Mouse (Mus musculus): ENCODE measurements around the gene Kank2.

GRCm38 (mm10) chr9:21777726-21778125, 20.8 kb downstream of the Kank2 start:
- TF ChIP-seq POLR2A (IDR thresholded peaks at IDR 0.05; ENCODE audit: low read depth, low read length) (no peak), CTCF (conservative IDR thresholded peaks at IDR 0.05 in 1 of 2, IDR thresholded peaks at IDR 0.05 in 1 of 2; ENCODE audit: low read depth in 2 of 2, low read length in 2 of 2) (no peak), MAZ (IDR thresholded peaks at IDR 0.05; ENCODE audit: low read depth, low read length) (no peak), CHD2 (IDR thresholded peaks at IDR 0.05; ENCODE audit: low read length) (no peak), EP300 (IDR thresholded peaks at IDR 0.05; ENCODE audit: low read length) (no peak), NELFE (IDR thresholded peaks at IDR 0.05; ENCODE audit: low read depth, low read length) (no peak), CHD1 (IDR thresholded peaks at IDR 0.05; ENCODE audit: low read depth, low read length) (no peak), UBTF (IDR thresholded peaks at IDR 0.05; ENCODE audit: low read depth, low read length) (no peak), NRF1 (IDR thresholded peaks at IDR 0.05; ENCODE audit: low read depth, low read length) (no peak), ELF1 (IDR thresholded peaks at IDR 0.05; ENCODE audit: low read depth, low read length) (no peak), IRF4 (IDR thresholded peaks at IDR 0.05; ENCODE audit: low read depth, low read length) (no peak), MAFK (IDR thresholded peaks at IDR 0.05; ENCODE audit: insufficient replicate concordance, low read length) (no peak)
